Mouse (Mus musculus) lung, postnatal 4 days (tissue): Measurements from ENCODE around the gene Rimbp2.
"Not testable (repeated sequence)": the region's sequence is repeated elsewhere in the genome, so short reads cannot be mapped to it uniquely, and the experiment has no call there.

ENCODE experiments used
- DNase-seq, 2 experiments: peaks; one replicate each; pipeline ENCODE4 v3.0.0; 2021

The Rimbp2 gene

GRCm38 (mm10) chr5:128953278-128954070 lies at the start of gene Rimbp2:
Gene Rimbp2, minus strand, starts transcription at chr5:128953486.
- DNase-seq, result no peak

GRCm38 (mm10) chr5:129002571-129003011 lies 49.3 kb upstream of the Rimbp2 start:
- DNase-seq, result peak; percentile 60 to 66

GRCm38 (mm10) chr5:129000706-129001468 lies 47.6 kb upstream of the Rimbp2 start:
- no peak for DNase-seq

GRCm38 (mm10) chr5:128987141-128987954 lies 34.1 kb upstream of the Rimbp2 start:
- DNase-seq, result no peak

- DNase-seq, result no peak
These were observed 32.7 kb upstream of the Rimbp2 start for GRCm38 (mm10) chr5:128985946-128986345.

- DNase-seq, result no peak
These were observed 31.2 kb upstream of the Rimbp2 start for GRCm38 (mm10) chr5:128984536-128984935.

GRCm38 (mm10) chr5:128981607-128982006 lies 28.3 kb upstream of the Rimbp2 start:
- DNase-seq, result peak; percentile 34 to 64

- DNase-seq, result no peak
These were observed 27.6 kb upstream of the Rimbp2 start for GRCm38 (mm10) chr5:128980857-128981256.

- DNase-seq, result no peak
These were observed 25.7 kb upstream of the Rimbp2 start for GRCm38 (mm10) chr5:128978957-128979356.

GRCm38 (mm10) chr5:128977466-128977865 lies 24.2 kb upstream of the Rimbp2 start:
- not testable (repeated sequence) for DNase-seq

- DNase-seq, result peak; percentile 37 to 47
These were observed 23.0 kb upstream of the Rimbp2 start for GRCm38 (mm10) chr5:128976266-128976665.

GRCm38 (mm10) chr5:128971298-128971697 lies 18.0 kb upstream of the Rimbp2 start:
- peak in 1 of 2 experiments; percentile 67 for DNase-seq

- DNase-seq, result no peak
These were observed 17.6 kb upstream of the Rimbp2 start for GRCm38 (mm10) chr5:128970878-128971277.

GRCm38 (mm10) chr5:128964353-128964752 lies 11.1 kb upstream of the Rimbp2 start:
- no peak for DNase-seq

- no peak for DNase-seq
These were observed 5.6 kb upstream of the Rimbp2 start for GRCm38 (mm10) chr5:128958916-128959315.

- DNase-seq, result not testable (repeated sequence)
These were observed 1.1 kb upstream of the Rimbp2 start for GRCm38 (mm10) chr5:128954371-128954770.

- DNase-seq, result no peak
These were observed 743 bp downstream of the Rimbp2 start for GRCm38 (mm10) chr5:128952291-128953195.

GRCm38 (mm10) chr5:128951472-128951871 lies 1.8 kb downstream of the Rimbp2 start:
- DNase-seq, result no peak

- DNase-seq, result peak in 1 of 2 experiments; percentile 9
These were observed 6.2 kb downstream of the Rimbp2 start for GRCm38 (mm10) chr5:128947093-128947492.

GRCm38 (mm10) chr5:128940436-128940835 lies 12.8 kb downstream of the Rimbp2 start:
- no peak for DNase-seq

- peak in 1 of 2 experiments; percentile 39 for DNase-seq
These were observed 17.9 kb downstream of the Rimbp2 start for GRCm38 (mm10) chr5:128935359-128935899.
